Mouse (Mus musculus) heart, adult 2 months (tissue): Measurements from ENCODE around the gene Arhgef10l. TPM values are rescaled to one million over a fixed set of nuclear protein-coding genes. Genes with fewer than 3 reads are reported as not detected.

Experiments used
- DNase-seq, 2 experiments: peaks; one replicate each; pipeline ENCODE4 v3.0.0; 2021
- H3K27ac ChIP-seq: fragments of 200-600 bp; 2 replicates; pipeline ENCODE4 v1.8.1; 2022
- H3K27me3 ChIP-seq: fragments of 200-500 bp; 2 replicates; pipeline ENCODE4 v1.6.1; 2012; ENCODE audit warnings: mild to moderate bottlenecking, low read length, inconsistent platforms, mixed read lengths; ENCODE audit not compliant: control insufficient read depth, insufficient read depth
- H3K36me3 ChIP-seq: fragments of 200-500 bp; 2 replicates; pipeline ENCODE4 v1.6.1; 2012; ENCODE audit warnings: low read length, inconsistent platforms; ENCODE audit not compliant: control insufficient read depth, insufficient read depth
- H3K4me1 ChIP-seq: fragments of 200-500 bp; 2 replicates; pipeline ENCODE4 v1.6.1; 2011; ENCODE audit warnings: low read length; ENCODE audit not compliant: control insufficient read depth, insufficient read depth
- H3K4me3 ChIP-seq: fragments of 200-600 bp; 2 replicates; pipeline ENCODE4 v1.8.1; 2022
- H3K79me2 ChIP-seq: fragments of 200-500 bp; replicated peaks from 2 replicates; pipeline ENCODE4 v1.6.1; 2012; ENCODE audit warnings: mild to moderate bottlenecking, inconsistent platforms, low read length, moderate library complexity, mixed read lengths; ENCODE audit not compliant: control insufficient read depth, insufficient read depth
- H3K9ac ChIP-seq: fragments of 200-500 bp; 2 replicates; pipeline ENCODE4 v1.6.1; 2012; ENCODE audit warnings: low read depth, mild to moderate bottlenecking, control low read depth, inconsistent platforms, low read length, mixed read lengths
- CTCF ChIP-seq: fragments of 200-600 bp; IDR thresholded peaks from 2 replicates; pipeline ENCODE4 v1.8.1; 2022; ENCODE audit warnings: antibody characterized with exemption, mild to moderate bottlenecking, moderate library complexity
- EP300 ChIP-seq: fragments of 200-500 bp; IDR thresholded peaks from 2 replicates; pipeline ENCODE4 v1.6.1; 2011; ENCODE audit warnings: low read depth, low read length, control low read depth; ENCODE audit not compliant: insufficient read depth
- POLR2A ChIP-seq: fragments of 200-500 bp; IDR thresholded peaks from 2 replicates; pipeline ENCODE4 v1.6.1; 2011; ENCODE audit warnings: mild to moderate bottlenecking, low read depth, low read length, control low read depth; ENCODE audit not compliant: insufficient read depth
- WGBS: fragments of 180-500 bp; shearing (Covaris S2); methylation state at CpG from one replicate; pipeline ENCODE4 v1.1.7; 2018; 5-methylcytosine and 5-hydroxymethylcytosine counted together
- intact Hi-C: fragments of 180-260 bp; cut with DNase I; formaldehyde crosslinking; loops from one replicate; pipeline ENCODE4 v1.15.1; 2025
- polyA plus RNA-seq: library from polyadenylated mRNA; depleted of rRNA; stranded (reverse); fragments of >200 nt; gene quantifications from 2 replicates; pipeline ENCODE4 v1.2.3, GENCODE M21; 2012
- total RNA-seq, 2 experiments: library from RNA; stranded (reverse); gene quantifications; 2 replicates each; pipeline ENCODE4 v1.2.3; 2021

Gene Arhgef10l
- total and polyA plus RNA-seq, 3 experiments, result 54.7 to 74.4 (median 61.0) TPM

DNA sequence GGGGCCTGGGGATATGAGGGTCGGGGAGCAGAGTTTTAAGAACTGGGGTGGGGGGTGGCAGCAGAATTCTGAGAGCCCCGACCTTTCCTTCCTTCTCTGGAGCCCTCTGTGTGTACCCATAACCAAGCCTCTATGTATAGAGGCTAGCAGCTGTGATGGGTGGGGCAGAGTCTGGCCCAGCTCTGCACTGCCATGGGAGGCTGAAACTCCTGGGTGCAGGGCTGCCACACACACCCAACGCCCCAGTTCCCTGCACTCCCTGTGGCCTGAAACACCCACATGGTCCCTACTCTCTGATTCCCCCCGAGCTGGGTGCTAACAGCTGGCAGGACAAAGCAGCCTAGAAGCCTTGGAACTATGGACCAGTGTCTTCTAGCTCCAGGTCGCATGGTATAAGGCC is 107.6 kb downstream of the Arhgef10l start:
- no peaks in the 10 kb centered on the region for H3K4me1 ChIP-seq
- no peak for DNase-seq
- H3K9ac ChIP-seq, result no peak overlapping the region
- no peak overlapping the region for H3K4me3 ChIP-seq
- intact Hi-C loops, result loop anchor here (5.0 kb wide), 1 partner anchor 64 kb away; no protein-coding TSS in a partner anchor
- H3K79me2 ChIP-seq, result no peaks in the 10 kb centered on the region
- 75% methylated on average over 5 of the region's 5 CpGs for WGBS
- no peaks in the 10 kb centered on the region for H3K36me3 ChIP-seq
- H3K27me3 ChIP-seq, result no peaks in the 10 kb centered on the region
- no peak overlapping the region for H3K27ac ChIP-seq
- TF ChIP-seq CTCF (no peak), EP300 (no peak)

GRCm38 (mm10) chr4:140556561-140556960 is 109.3 kb downstream of the Arhgef10l start:
- TF ChIP-seq POLR2A (no peak), EP300 (no peak), CTCF (no peak)
- Histone ChIP-seq H3K27me3 (no peaks in the 10 kb centered on the region), H3K36me3 (no peaks in the 10 kb centered on the region), H3K9ac (no peak overlapping the region), H3K4me1 (no peaks in the 10 kb centered on the region), H3K27ac (no peak overlapping the region), H3K4me3 (no peak overlapping the region), H3K79me2 (no peaks in the 10 kb centered on the region)
- intact Hi-C loops, result loop anchor here (5.0 kb wide), 1 partner anchor 66 kb away; no protein-coding TSS in a partner anchor
- 87% methylated on average over 10 of the region's 10 CpGs for WGBS
- no peak for DNase-seq

- TF ChIP-seq EP300 (0 out of 2 replicates have a peak, but pooled peaks have one; percentile 27), POLR2A (no peak), CTCF (peak; percentile 87)
- 45% methylated on average over 7 of the region's 7 CpGs for WGBS
- Histone ChIP-seq H3K27ac (no peak overlapping the region), H3K4me3 (no peak overlapping the region), H3K9ac (no peak overlapping the region), H3K79me2 (no peaks in the 10 kb centered on the region), H3K36me3 (no peaks in the 10 kb centered on the region), H3K4me1 (no peaks in the 10 kb centered on the region), H3K27me3 (no peaks in the 10 kb centered on the region)
- DNase-seq, result peak; percentile 55 to 75
- intact Hi-C loops, result loop anchor here (1.0 to 5.0 kb wide), 2 partner anchors 67 to 119 kb away; no protein-coding TSS in a partner anchor
Observed at GRCm38 (mm10) chr4:140555273-140555672, 110.5 kb downstream of the Arhgef10l start.

GRCm38 (mm10) chr4:140554552-140554951 is 111.3 kb downstream of the Arhgef10l start:
- no peaks in the 10 kb centered on the region for H3K4me1 ChIP-seq
- H3K36me3 ChIP-seq, result no peaks in the 10 kb centered on the region
- no peaks in the 10 kb centered on the region for H3K27me3 ChIP-seq
- WGBS, result 85% methylated on average over 4 of the region's 4 CpGs
- no peak overlapping the region for H3K27ac ChIP-seq
- no peak overlapping the region for H3K9ac ChIP-seq
- no peak overlapping the region for H3K4me3 ChIP-seq
- DNase-seq, result no peak
- H3K79me2 ChIP-seq, result no peaks in the 10 kb centered on the region
- intact Hi-C loops, result no loop called here
- TF ChIP-seq CTCF, result no peak
- TF ChIP-seq POLR2A, result no peak
- no peak for TF ChIP-seq EP300

DNA sequence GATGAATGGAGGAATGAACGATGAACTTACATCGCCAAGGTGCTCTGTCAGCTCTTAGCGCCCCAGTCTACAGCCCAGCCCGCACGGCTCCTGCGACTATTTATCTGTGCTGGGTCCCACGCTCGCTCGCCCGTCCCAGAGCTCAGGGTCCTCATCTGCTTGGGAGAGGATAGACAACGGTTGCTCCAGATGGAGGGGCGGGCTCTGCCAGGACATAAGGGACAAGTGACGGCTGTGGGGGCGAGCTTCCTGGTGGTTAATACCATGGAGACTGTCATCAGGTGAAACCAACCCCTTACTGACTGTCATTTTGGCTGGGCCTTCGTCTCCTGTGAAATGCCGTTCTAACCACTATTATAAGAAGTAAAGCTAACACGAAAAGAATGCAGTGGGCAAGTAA is 114.0 kb downstream of the Arhgef10l start:
- Histone ChIP-seq H3K79me2 (no peaks in the 10 kb centered on the region), H3K27me3 (no peaks in the 10 kb centered on the region), H3K4me3 (no peak overlapping the region), H3K27ac (no peak overlapping the region), H3K4me1 (no peaks in the 10 kb centered on the region), H3K9ac (no peak overlapping the region), H3K36me3 (no peaks in the 10 kb centered on the region)
- intact Hi-C loops, result no loop called here
- TF ChIP-seq EP300, result no peak
- no peak for TF ChIP-seq CTCF
- TF ChIP-seq POLR2A, result no peak
- no peak for DNase-seq
- WGBS, result 89% methylated on average over 17 of the region's 17 CpGs

DNA sequence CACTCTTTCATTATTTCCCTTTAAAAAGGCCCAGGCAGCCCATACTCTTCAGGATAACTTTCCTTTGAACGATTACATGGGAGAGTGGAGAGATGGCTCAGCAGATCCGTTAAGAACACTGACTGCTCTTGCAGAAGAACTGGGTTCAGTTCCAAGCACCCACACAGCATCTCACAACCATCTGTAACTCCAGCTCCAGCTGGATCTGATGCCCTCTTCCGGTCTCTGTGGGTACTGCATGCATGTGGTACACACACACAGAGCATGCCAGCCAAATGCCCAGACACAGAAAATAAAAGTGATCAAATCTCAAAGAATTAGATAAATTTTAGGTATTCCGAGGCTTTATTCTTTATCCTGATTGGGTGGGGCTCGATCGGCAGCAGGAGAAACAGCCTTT is 115.1 kb downstream of the Arhgef10l start:
- no peak for DNase-seq
- TF ChIP-seq EP300, result no peak
- peak; percentile 55 for TF ChIP-seq CTCF
- intact Hi-C loops, result no loop called here

More for the DNA sequence above, 115.1 kb downstream of the Arhgef10l start:
- no peaks in the 10 kb centered on the region for H3K36me3 ChIP-seq
- no peaks in the 10 kb centered on the region for H3K79me2 ChIP-seq
- H3K27me3 ChIP-seq, result no peaks in the 10 kb centered on the region
- H3K9ac ChIP-seq, result no peak overlapping the region
- H3K27ac ChIP-seq, result no peak overlapping the region
- WGBS, result 88% methylated on average over 6 of the region's 6 CpGs
- H3K4me1 ChIP-seq, result no peaks in the 10 kb centered on the region
- H3K4me3 ChIP-seq, result no peak overlapping the region
